ENCODE assay signal across 8 mouse cellular contexts in genomic region chr9:51136985-51137384, GRCm38 (mm10). TPM values are rescaled to one million over a fixed set of nuclear protein-coding genes. Genes with fewer than 3 reads are reported as not detected.
DNase-seq lines count a peak whose midpoint lies in the region; ATAC-seq and TF ChIP-seq lines count a peak whose summit lies in the region.
"Had no signal": no experiment of that assay in that cellular context is flagged by ENCODE, and none has a peak within 500 bp of the region (broad histone marks: within the 10 kb centered on the region; RNA-seq: fewer than 3 reads in every experiment).

No protein-coding gene starts in this region.

- TF ChIP-seq EP300 in ES-Bruce4 (IDR thresholded peaks at IDR 0.05; ENCODE audit: insufficient read depth, low read depth, low read length) = no peak

- H3K27me3 ChIP-seq in kidney, adult 2 months (replicated peaks; ENCODE audit: control insufficient read depth, insufficient read depth, low read length) = no peaks in the 10 kb centered on the region
- H3K27me3 ChIP-seq in kidney, embryonic 15.5 days = no peaks in the 10 kb centered on the region
- no peaks in the 10 kb centered on the region for H3K27me3 ChIP-seq in ES-Bruce4 (ENCODE audit: control insufficient read depth, insufficient read depth, low read length, poor library complexity, severe bottlenecking)
- no peaks in the 10 kb centered on the region for H3K27me3 ChIP-seq in neural tube, embryonic 11.5 days (ENCODE audit: control insufficient read depth, insufficient read depth, low read length)
- no peaks in the 10 kb centered on the region for H3K27me3 ChIP-seq in forebrain, embryonic 11.5 days (ENCODE audit: control insufficient read depth, insufficient read depth, low read length)
- H3K27me3 ChIP-seq: embryonic facial prominence, embryonic 15.5 days had no signal

- DNase-seq in kidney, adult 2 months = peak; percentile 13
- peak; percentile 50 for DNase-seq in adipocyte (ENCODE audit: low spot score)
- DNase-seq in heart, postnatal 14 days = peak; percentile 21 to 37
- peak; percentile 26 for DNase-seq in neural tube, embryonic 11.5 days (ENCODE audit: low spot score)
- DNase-seq in forebrain, embryonic 11.5 days (ENCODE audit: low spot score) = no peak

- intact Hi-C loops in heart, postnatal 14 days (cut with DNase I) = loop anchor here (5.0 kb wide), 1 partner anchor 290 kb away; the partner anchor contains the start of gene Ppp2r1b

- TF ChIP-seq POLR2A in kidney, adult 2 months (IDR thresholded peaks at IDR 0.05; ENCODE audit: low read depth, low read length) = no peak
- no peak for TF ChIP-seq POLR2A in ES-Bruce4 (IDR thresholded peaks at IDR 0.05; ENCODE audit: insufficient read depth, low read length)

- no peak overlapping the region for H3K4me3 ChIP-seq in kidney, adult 2 months (ENCODE audit: insufficient read depth, low read depth, low read length)
- no peak overlapping the region for H3K4me3 ChIP-seq in kidney, embryonic 15.5 days (replicated peaks)
- no peak overlapping the region for H3K4me3 ChIP-seq in ES-Bruce4 (ENCODE audit: low read depth, low read length)
- H3K4me3 ChIP-seq in neural tube, embryonic 11.5 days (ENCODE audit: low read depth, low read length) = no peak overlapping the region
- H3K4me3 ChIP-seq in forebrain, embryonic 11.5 days (ENCODE audit: low read depth, low read length) = no peak overlapping the region
- H3K4me3 ChIP-seq: embryonic facial prominence, embryonic 15.5 days had no signal

- WGBS in kidney, adult 2 months = 62% methylated on average over 3 of the region's 3 CpGs
- 61% methylated on average over 3 of the region's 3 CpGs for WGBS in kidney, embryonic 15.5 days
- 65% methylated on average over 3 of the region's 3 CpGs for WGBS in neural tube, embryonic 11.5 days
- 62% methylated on average over 3 of the region's 3 CpGs for WGBS in forebrain, embryonic 11.5 days

- H3K9me3 ChIP-seq in kidney, embryonic 15.5 days (replicated peaks) = no peaks in the 10 kb centered on the region
- no peaks in the 10 kb centered on the region for H3K9me3 ChIP-seq in ES-Bruce4 (replicated peaks; ENCODE audit: control insufficient read depth, insufficient read depth, low read length, poor library complexity, severe bottlenecking)
- no peaks in the 10 kb centered on the region for H3K9me3 ChIP-seq in neural tube, embryonic 11.5 days (ENCODE audit: control insufficient read depth, low read length)
- no peaks in the 10 kb centered on the region for H3K9me3 ChIP-seq in forebrain, embryonic 11.5 days (ENCODE audit: control insufficient read depth, low read length)
- H3K9me3 ChIP-seq: embryonic facial prominence, embryonic 15.5 days had no signal

- no peaks in the 10 kb centered on the region for H3K36me3 ChIP-seq in kidney, adult 2 months (ENCODE audit: control insufficient read depth, insufficient read depth, low read length)
- H3K36me3 ChIP-seq in kidney, embryonic 15.5 days = no peaks in the 10 kb centered on the region
- no peaks in the 10 kb centered on the region for H3K36me3 ChIP-seq in ES-Bruce4 (ENCODE audit: control insufficient read depth, insufficient read depth, low read length, poor library complexity, severe bottlenecking)
- H3K36me3 ChIP-seq in neural tube, embryonic 11.5 days (ENCODE audit: control insufficient read depth, insufficient read depth, low read length) = no peaks in the 10 kb centered on the region
- no peaks in the 10 kb centered on the region for H3K36me3 ChIP-seq in forebrain, embryonic 11.5 days (ENCODE audit: control insufficient read depth, insufficient read depth, low read length)
- H3K36me3 ChIP-seq: embryonic facial prominence, embryonic 15.5 days had no signal

- no peak overlapping the region for H3K9ac ChIP-seq in kidney, embryonic 15.5 days
- no peak overlapping the region for H3K9ac ChIP-seq in ES-Bruce4 (ENCODE audit: low read depth, poor library complexity, severe bottlenecking)
- H3K9ac ChIP-seq in neural tube, embryonic 11.5 days (ENCODE audit: low read length) = no peak overlapping the region
- H3K9ac ChIP-seq in forebrain, embryonic 11.5 days (ENCODE audit: low read length) = no peak overlapping the region
- H3K9ac ChIP-seq: embryonic facial prominence, embryonic 15.5 days had no signal

- no peak for ATAC-seq in kidney, embryonic 15.5 days (replicated peaks; ENCODE audit: low FRiP score)
- ATAC-seq in neural tube, embryonic 11.5 days (ENCODE audit: insufficient read depth, low FRiP score, low TSS enrichment) = no peak
- no peak for ATAC-seq in forebrain, embryonic 11.5 days (replicated peaks; ENCODE audit: low FRiP score)

- H3K4me1 ChIP-seq in kidney, adult 2 months (ENCODE audit: control insufficient read depth, insufficient read depth, low read length) = no peaks in the 10 kb centered on the region
- H3K4me1 ChIP-seq in kidney, embryonic 15.5 days = no peaks in the 10 kb centered on the region
- no peaks in the 10 kb centered on the region for H3K4me1 ChIP-seq in ES-Bruce4 (ENCODE audit: control insufficient read depth, insufficient read depth, low read length)
- H3K4me1 ChIP-seq in neural tube, embryonic 11.5 days (ENCODE audit: control insufficient read depth, insufficient read depth, low read length) = no peaks in the 10 kb centered on the region
- H3K4me1 ChIP-seq in forebrain, embryonic 11.5 days (replicated peaks; ENCODE audit: control insufficient read depth, insufficient read depth, low read length) = no peaks in the 10 kb centered on the region
- H3K4me1 ChIP-seq: embryonic facial prominence, embryonic 15.5 days had no signal

- TF ChIP-seq CTCF in kidney, adult 2 months (conservative IDR thresholded peaks at IDR 0.05; ENCODE audit: insufficient read depth, insufficient read length, low read depth, low read length) = peak; percentile 70
- TF ChIP-seq CTCF in ES-Bruce4 (IDR thresholded peaks at IDR 0.05; ENCODE audit: low read depth, low read length) = peak; percentile 74

- H3K27ac ChIP-seq in kidney, adult 2 months (ENCODE audit: insufficient read depth, low read depth, low read length) = no peak overlapping the region
- H3K27ac ChIP-seq in kidney, embryonic 15.5 days = no peak overlapping the region
- no peak overlapping the region for H3K27ac ChIP-seq in ES-Bruce4 (ENCODE audit: insufficient read depth, low read length)
- H3K27ac ChIP-seq in neural tube, embryonic 11.5 days (ENCODE audit: low read depth, low read length) = no peak overlapping the region
- no peak overlapping the region for H3K27ac ChIP-seq in forebrain, embryonic 11.5 days (ENCODE audit: low read depth, low read length)
- H3K27ac ChIP-seq: embryonic facial prominence, embryonic 15.5 days had no signal

- H3K4me2 ChIP-seq in kidney, embryonic 15.5 days = no peak overlapping the region
- no peak overlapping the region for H3K4me2 ChIP-seq in neural tube, embryonic 11.5 days (ENCODE audit: low read depth)
- no peak overlapping the region for H3K4me2 ChIP-seq in forebrain, embryonic 11.5 days (ENCODE audit: low read depth, low read length, severe bottlenecking)
- H3K4me2 ChIP-seq: embryonic facial prominence, embryonic 15.5 days had no signal

RNA-seq across cellular contexts. Expression of gene Gm32742, which starts 28.3 kb away (rescaled TPM):
- 0.02 TPM in 1 of 2 replicates, not detected in the other for polyA plus RNA-seq in kidney, adult 2 months (2012; rRNA removed)
- 0.01 and 0.03 TPM in 2 replicates for polyA plus RNA-seq in kidney, embryonic 15.5 days (2015; fragmentation: Nextera tagmentation; extraction: Ambion mirVana)
- not detected in 2 replicates for polyA plus RNA-seq in ES-Bruce4 (2011; ENCODE audit: insufficient read depth, insufficient read length, low read depth, missing spikeins)
- not detected for total RNA-seq in heart, postnatal 14 days (2021)
- polyA plus RNA-seq in neural tube, embryonic 11.5 days (2014; fragmentation: Nextera tagmentation; extraction: Ambion mirVana) = not detected in 2 replicates
- polyA plus RNA-seq in forebrain, embryonic 11.5 days (2014; fragmentation: Nextera tagmentation; extraction: Ambion mirVana) = not detected in 2 replicates

RNA-seq across cellular contexts. Expression of gene 4833427G06Rik, which starts 35.1 kb away (rescaled TPM):
- not detected in 2 replicates for polyA plus RNA-seq in kidney, adult 2 months (2012; rRNA removed)
- polyA plus RNA-seq in kidney, embryonic 15.5 days (2015; fragmentation: Nextera tagmentation; extraction: Ambion mirVana) = not detected in 2 replicates
- polyA plus RNA-seq in ES-Bruce4 (2011; ENCODE audit: insufficient read depth, insufficient read length, low read depth, missing spikeins) = not detected in 2 replicates
- not detected for total RNA-seq in heart, postnatal 14 days (2021)
- not detected in 2 replicates for polyA plus RNA-seq in neural tube, embryonic 11.5 days (2014; fragmentation: Nextera tagmentation; extraction: Ambion mirVana)
- polyA plus RNA-seq in forebrain, embryonic 11.5 days (2014; fragmentation: Nextera tagmentation; extraction: Ambion mirVana) = not detected in 2 replicates
